Mouse (Mus musculus) spleen, postnatal 14 days (tissue): ENCODE results near the gene Gm10778.

ENCODE experiments used
- DNase-seq, 2 experiments: peaks; one replicate each; pipeline ENCODE4 v3.0.0; 2021 to 2022; ENCODE audit warnings: low spot score in 2 of 2

The Gm10778 gene

DNA sequence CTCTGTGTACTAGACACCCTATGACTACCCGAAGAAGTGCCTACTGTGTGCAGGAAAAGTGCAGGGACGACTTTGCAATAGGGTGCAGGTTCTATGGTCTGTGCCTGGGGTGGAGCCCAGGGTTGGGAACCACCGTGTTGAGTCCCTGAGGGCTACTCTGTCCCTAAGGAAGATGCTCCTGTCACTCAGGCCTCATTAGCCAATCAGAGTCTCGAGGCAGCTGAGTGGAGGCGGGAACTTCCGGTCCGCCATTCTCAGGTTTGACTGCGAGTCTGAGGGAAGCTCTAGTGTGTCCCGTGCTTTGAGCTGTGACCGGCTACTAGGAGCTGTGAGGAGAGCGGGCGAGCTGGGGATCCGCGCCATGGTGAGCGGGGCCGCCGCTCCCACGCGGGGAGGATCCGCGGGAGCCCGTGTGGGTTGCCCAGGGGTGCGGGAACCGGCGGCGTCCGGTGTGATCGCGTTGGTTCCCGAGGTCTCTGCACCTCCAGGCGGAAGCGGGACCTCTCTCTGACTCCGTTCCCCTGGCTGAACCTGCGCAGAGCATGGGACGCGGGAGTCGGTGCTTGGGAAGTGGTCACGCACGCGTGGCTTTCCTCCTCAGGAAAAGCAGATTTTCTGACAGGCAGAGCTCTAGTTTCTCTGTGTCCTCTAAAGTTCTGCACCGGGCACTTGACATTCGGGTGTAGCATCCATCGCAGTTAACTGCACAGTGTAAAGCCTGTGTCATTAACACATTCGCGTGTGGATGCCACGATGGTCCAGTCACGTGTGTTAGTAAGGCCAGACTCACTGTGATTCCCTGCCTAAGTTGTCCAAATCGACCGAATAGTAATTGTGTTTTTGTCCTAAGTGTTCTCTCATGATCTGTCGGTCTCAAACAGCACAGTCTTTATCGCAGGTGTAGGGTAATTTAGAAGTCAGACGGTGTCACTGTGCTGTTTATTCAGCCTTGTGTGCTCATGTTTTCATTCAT is at the start of gene Gm10778:
Gm10778 (plus strand) TSS at position 257 of the 973 bp plus-strand sequence.
- peak; percentile 70 to 77 for DNase-seq

DNA sequence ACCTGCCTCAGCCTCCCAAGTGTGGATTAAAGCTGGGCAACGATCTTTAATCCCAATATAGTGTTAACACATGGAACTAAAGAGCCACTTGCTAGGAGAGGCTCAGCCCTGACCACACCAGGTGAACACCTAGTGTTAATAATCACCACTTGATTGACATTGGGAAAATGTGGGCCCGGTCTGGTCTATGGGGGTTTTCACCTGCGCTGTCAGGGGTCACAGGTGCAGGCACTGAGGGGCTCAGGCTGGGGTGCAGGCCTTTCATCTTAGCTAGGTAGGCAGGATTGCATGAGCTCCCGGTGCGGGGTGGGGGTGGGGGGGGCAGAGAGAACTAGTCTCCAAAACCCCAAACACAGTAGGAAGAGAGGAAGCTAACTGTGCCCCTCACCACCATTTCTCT is 49.2 kb upstream of the Gm10778 start:
- no peak for DNase-seq

DNA sequence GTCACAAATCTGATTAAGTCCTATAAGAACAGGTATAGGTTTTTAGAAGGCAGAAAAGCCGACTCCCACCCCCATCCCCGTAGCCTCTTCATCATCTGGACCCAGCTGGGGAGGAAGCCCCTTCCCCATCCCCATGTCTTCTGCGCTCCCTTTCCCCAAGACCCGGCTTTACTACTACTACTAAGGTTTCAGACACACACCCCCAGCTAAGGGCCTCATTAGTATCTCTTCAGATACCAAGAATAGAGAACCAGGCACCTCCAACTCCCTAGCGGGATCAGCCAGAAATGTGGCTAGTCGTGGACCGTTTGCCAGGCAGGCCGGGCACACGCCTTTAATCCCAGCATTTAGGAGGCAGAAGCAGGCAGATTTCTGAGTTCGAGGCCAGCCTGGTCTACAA is 48.8 kb upstream of the Gm10778 start:
- DNase-seq: no peak

- DNase-seq: peak; percentile 80 to 88
These were observed 48.1 kb upstream of the Gm10778 start, which contains the start of gene Tle6 for GRCm38 (mm10) chr10:81600738-81601203. Gene Tle6 (minus strand): TSS chr10:81601073.

DNA sequence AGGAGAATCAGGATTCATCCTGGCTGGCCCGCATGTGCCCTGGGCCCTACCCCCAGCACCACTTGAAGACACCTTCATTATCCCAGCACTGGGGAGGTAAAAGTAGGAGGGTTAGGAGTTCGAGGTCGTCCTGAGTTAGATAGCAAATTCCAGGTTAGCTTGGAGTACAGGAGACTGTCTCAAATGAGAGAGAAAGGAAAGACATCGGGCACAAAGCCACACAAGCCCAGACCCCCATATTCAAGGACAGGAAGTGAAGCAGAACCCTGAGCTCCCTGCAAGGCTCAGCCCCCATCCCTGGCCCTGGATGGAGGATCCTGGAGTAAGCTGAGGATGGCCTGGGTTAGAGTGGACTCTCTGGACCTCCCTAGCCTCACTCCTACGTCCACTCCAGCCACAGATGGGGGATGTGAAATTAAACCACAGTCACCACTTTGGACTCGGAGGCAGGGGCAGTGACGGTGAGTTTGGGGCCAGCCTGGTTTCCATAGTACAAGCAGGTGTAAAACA is 47.4 kb upstream of the Gm10778 start:
- DNase-seq: no peak

GRCm38 (mm10) chr10:81602741-81603151 is 46.1 kb upstream of the Gm10778 start:
- no peak for DNase-seq

GRCm38 (mm10) chr10:81604019-81604967 is 44.6 kb upstream of the Gm10778 start:
- no peak for DNase-seq

DNA sequence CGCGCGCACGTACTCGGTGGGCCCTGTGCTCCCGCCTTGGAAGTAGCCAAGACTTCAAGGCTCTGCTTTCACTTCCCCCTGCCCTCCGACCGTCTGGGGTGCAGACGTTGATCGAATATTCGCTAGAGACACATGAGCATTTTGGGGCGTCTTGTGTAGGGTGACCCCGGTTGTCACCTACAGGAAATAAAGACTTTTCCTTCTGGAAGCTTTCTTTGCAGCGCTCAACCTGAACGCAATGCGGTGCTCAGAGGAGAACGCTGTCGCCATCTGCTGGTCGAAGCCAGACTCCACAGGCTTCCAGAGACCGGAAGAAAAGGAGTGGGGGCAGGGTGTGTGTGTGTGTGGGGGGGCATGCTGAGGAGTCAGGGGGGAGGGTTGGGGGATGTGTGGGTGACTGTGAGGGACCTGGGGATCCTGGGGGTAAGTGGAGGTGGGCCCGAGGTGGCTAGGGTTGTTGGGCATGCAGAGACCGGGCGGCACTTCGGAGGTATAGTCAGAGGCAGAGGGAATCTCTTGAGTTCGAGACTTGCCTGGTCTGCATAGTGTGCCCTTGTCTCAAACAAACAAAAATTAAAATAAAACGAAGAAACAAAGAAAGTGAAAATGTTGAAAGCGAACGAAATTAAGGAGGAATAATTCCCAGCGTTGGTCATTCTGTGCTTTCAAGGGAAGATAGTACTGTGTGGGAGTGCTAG is 43.7 kb upstream of the Gm10778 start:
- peak; percentile 68 to 81 for DNase-seq

DNA sequence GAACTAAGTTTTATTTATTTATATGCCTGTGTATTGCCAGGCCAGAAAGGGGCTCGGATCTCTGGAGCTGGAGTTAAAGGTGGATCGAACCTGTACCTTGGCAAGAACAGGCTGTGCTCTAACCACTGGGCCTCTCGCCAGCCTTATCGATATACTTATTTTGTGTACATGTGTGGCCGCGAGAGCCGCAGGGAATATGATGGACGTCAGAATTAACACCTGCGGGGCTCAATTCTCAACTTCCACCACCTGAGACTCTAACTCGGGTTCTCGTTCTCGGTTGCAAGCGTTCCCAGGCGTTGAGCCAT is 43.2 kb upstream of the Gm10778 start:
- no peak for DNase-seq

- DNase-seq: peak; percentile 77 to 84
These were observed 42.7 kb upstream of the Gm10778 start, which contains the start of gene BC025920 for GRCm38 (mm10) chr10:81605974-81606751. Gene BC025920 (plus strand): TSS chr10:81606270.

DNA sequence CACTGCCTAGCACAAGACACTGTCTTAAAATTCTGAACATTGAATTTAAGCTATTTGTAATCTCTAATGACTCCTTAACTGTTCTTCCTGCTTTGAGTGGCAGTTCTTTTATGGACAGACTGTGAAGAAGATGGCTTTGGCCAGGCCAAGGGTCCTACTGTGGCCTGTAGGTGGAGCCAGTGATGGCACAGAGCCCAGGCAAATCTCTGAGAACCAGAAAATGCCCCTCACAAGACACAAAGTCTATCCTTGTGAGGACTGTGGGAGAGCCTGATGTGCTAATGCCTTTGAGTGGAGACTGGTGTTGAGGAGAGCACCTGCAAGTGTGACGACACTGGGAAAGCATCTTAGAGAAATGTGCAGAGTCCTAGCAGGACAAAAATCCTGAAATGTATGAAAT is 40.6 kb upstream of the Gm10778 start:
- DNase-seq: no peak

DNA sequence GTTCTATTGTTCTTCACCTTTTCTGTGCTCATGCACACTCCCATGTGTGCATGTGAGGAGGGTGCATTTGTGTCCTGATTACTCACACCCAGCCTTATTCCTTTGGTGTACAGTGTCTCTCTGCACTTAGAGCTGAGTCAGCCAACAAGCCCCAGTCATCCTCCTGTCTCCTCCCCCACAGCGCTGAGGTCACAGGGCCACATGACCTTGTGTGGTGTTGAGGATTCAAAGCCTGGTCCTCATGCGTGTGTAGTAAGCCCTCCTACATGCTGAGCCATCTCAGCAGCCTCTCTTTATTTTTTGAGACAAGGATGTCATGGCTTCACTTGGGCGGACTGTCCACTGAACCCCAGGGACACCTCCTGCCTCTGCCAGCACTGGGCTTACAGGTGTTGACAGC is 36.1 kb upstream of the Gm10778 start:
- DNase-seq: no peak

DNA sequence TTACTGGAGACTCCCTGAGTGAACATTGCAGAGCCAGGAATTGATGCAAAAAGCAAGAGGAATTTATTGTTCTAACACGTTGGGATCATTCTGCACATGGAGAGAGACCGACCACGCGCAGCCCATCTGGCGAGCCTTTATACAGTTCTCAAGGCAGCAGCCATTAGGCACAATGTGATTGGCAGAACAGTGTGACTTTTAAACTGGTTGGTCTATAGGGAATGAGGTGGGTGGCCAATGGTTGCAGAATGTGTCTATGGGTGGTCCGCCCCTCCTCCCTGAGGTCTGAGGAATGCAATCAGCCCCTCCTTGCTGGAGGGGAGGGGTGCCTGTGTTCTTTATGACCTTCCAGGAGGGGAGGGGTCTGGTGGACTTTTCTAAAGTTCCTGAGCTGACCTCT is 33.4 kb upstream of the Gm10778 start:
- no peak for DNase-seq

DNA sequence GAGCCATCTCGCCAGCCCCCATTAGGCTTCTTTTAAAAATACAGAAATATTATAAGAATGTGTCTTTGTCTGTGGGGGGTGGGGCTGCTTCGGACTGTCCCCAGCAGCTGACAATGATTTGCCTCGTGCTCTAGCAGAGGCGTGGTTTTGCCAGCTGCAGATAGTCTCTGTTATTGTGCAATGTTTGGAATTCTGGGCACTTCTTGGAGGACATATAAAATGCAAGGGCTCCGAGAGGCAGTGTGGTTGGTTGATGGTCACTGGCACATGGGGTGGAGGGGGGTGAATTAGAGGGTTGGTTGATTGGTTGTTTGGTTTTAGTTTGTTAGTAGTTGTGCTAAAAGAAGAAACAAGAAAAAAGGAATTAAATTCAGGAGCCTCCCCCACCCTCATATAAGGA is 28.9 kb upstream of the Gm10778 start:
- DNase-seq: no peak

DNA sequence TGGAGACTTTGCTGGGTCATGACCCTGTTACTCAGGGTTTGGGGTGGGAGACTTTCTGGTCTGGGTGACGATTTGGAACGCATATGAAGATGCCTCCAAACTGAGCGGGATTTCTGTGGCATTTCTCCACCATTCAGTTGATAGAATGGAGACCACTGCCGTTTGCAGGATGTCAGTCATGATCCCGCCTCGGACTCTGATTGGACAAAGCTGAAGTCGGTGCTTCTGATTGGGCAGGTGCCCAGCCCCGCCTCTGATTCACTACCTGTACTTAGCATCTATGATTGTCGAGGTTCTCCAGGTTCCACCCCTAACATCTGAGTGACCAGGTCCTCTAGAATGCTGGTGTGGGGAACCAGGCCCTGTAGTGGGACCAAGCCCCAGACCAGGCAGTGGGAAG is 28.1 kb upstream of the Gm10778 start:
- DNase-seq: no peak

GRCm38 (mm10) chr10:81623441-81623840 is 25.4 kb upstream of the Gm10778 start:
- no peak for DNase-seq

- no peak for DNase-seq
These were observed 22.5 kb upstream of the Gm10778 start for GRCm38 (mm10) chr10:81626101-81626993.

- peak; percentile 77 to 81 for DNase-seq
These were observed 21.6 kb upstream of the Gm10778 start, which contains the start of gene Sirt6 for GRCm38 (mm10) chr10:81626994-81627835. Gene Sirt6 (minus strand): TSS chr10:81627797.

DNA sequence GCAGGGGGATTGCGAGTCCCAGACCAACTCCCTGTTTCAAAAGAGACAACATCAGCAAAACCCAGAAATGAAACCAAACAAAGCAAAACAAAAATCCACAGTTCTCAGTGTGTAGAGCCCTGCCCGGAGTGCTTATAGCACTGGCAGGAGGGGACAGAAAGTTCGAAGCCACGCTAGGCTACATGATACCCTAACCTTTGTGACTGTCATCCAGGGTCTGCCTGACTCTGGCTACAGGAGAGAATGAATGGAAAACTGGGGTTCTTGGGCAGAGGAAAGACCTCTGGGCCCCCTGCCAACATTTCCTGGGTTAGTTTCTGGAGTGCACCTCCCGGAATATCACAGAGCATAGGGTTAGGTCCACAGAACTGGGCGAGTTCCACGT is 21.0 kb upstream of the Gm10778 start:
- no peak for DNase-seq
